23 mouse cellular contexts compared by ENCODE assay signal in genomic region chr2:154313771-154314170, GRCm38 (mm10). TPM values are rescaled to one million over a fixed set of nuclear protein-coding genes. Genes with fewer than 3 reads are reported as not detected.
A peak's percentile ranks its signal among the peaks of the same experiment; 100 is the strongest.
DNase-seq lines count a peak whose midpoint lies in the region; ATAC-seq lines count a peak whose summit lies in the region.
"Not testable (repeated sequence)": the region's sequence is repeated elsewhere in the genome, so short reads cannot be mapped to it uniquely, and the experiment has no call there.
"Had no signal": no experiment of that assay in that cellular context is flagged by ENCODE, and none has a peak within 500 bp of the region (broad histone marks: within the 10 kb centered on the region; RNA-seq: fewer than 3 reads in every experiment).

No protein-coding gene starts in this region.

- peak; percentile 80 for DNase-seq in heart, adult 11 months
- DNase-seq in intestine, embryonic 14.5 days (ENCODE audit: low spot score): peak; percentile 16
- peak; percentile 6 for DNase-seq in lung, postnatal 36 days

- not testable (repeated sequence) for H3K4me1 ChIP-seq in intestine, embryonic 14.5 days (replicated peaks; ENCODE audit: control insufficient read depth, insufficient read depth, low read length); liver, embryonic 16.5 days (ENCODE audit: control insufficient read depth, low read depth, low read length)

- H3K27me3 ChIP-seq in intestine, embryonic 14.5 days (replicated peaks; ENCODE audit: control insufficient read depth, insufficient read depth, low read length); liver, embryonic 16.5 days (ENCODE audit: control insufficient read depth, insufficient read depth, low read depth, low read length): not testable (repeated sequence)

- not testable (repeated sequence) for H3K4me3 ChIP-seq in intestine, embryonic 14.5 days (ENCODE audit: low read depth, low read length); liver, embryonic 16.5 days (ENCODE audit: low read depth, low read length)

- H3K27ac ChIP-seq in intestine, embryonic 14.5 days (ENCODE audit: low read depth); liver, embryonic 16.5 days (ENCODE audit: low read length): not testable (repeated sequence)

- WGBS in intestine, embryonic 14.5 days: 75% methylated on average over 4 of the region's 5 CpGs
- WGBS in liver, embryonic 16.5 days (ENCODE audit: insufficient replicate concordance): 40% methylated on average over 5 of the region's 5 CpGs

- not testable (repeated sequence) for H3K4me2 ChIP-seq in intestine, embryonic 14.5 days (ENCODE audit: low read length); liver, embryonic 16.5 days (ENCODE audit: low read depth, low read length)

- H3K36me3 ChIP-seq in intestine, embryonic 14.5 days (ENCODE audit: control insufficient read depth, insufficient read depth, low read length); liver, embryonic 16.5 days (ENCODE audit: control insufficient read depth, insufficient read depth): not testable (repeated sequence)

- H3K9me3 ChIP-seq in intestine, embryonic 14.5 days (ENCODE audit: control insufficient read depth, low read length); liver, embryonic 16.5 days (replicated peaks; ENCODE audit: control insufficient read depth, low read length): not testable (repeated sequence)

- peak; percentile 85 for ATAC-seq in common myeloid progenitor, adult 5-6 weeks (replicated peaks; ENCODE audit: low read depth, poor library complexity, severe bottlenecking)
- not testable (repeated sequence) for ATAC-seq in intestine, embryonic 14.5 days (replicated peaks; ENCODE audit: low FRiP score, low TSS enrichment, low read depth)
- ATAC-seq in liver, embryonic 16.5 days (ENCODE audit: low read depth): peak; percentile 55
- peak; percentile 99 for ATAC-seq in megakaryocyte progenitor cell, adult 5-6 weeks (replicated peaks; ENCODE audit: poor library complexity)
- ATAC-seq in neutrophil, adult 5-6 weeks (ENCODE audit: extremely low read depth, insufficient number of reproducible peaks, low FRiP score, poor library complexity, severe bottlenecking): peak; percentile 39; the same call in 1 of the 2 replicates

- H3K9ac ChIP-seq in intestine, embryonic 14.5 days (ENCODE audit: low read length); liver, embryonic 16.5 days (ENCODE audit: low read depth, low read length): not testable (repeated sequence)

RNA-seq across cellular contexts. Expression of gene Bpifb9b, which starts 6.7 kb away (rescaled TPM):
- total RNA-seq in common myeloid progenitor, adult 5-6 weeks (2017): not detected in 2 replicates
- polyA plus RNA-seq in intestine, embryonic 14.5 days (2014; fragmentation: Nextera tagmentation; extraction: Ambion mirVana): not detected in 2 replicates
- not detected in 2 replicates for polyA plus RNA-seq in liver, embryonic 16.5 days (2015; fragmentation: Nextera tagmentation; extraction: Ambion mirVana)
- total RNA-seq in megakaryocyte progenitor cell, adult 5-6 weeks (2015): not detected in 2 replicates
- not detected in 2 replicates for total RNA-seq in megakaryocyte progenitor cell, adult 5-6 weeks (2017)
- not detected in 2 replicates for total RNA-seq in neutrophil, adult 5-6 weeks (2017)
- total RNA-seq: adrenal gland, adult 2 months; adrenal gland, postnatal 10 days; adrenal gland, postnatal 25 days; adrenal gland, postnatal 4 days; ES-E14; MEL had no signal
- polyA plus RNA-seq: adrenal gland, adult 2 months; C2C12; cerebellum, adult 2 months; embryonic facial prominence, embryonic 11.5 days; embryonic facial prominence, embryonic 13.5 days; erythroblast, embryonic 14.5 days; forebrain, embryonic 10.5 days; forebrain, embryonic 12.5 days; forebrain, embryonic 14.5 days; forebrain, embryonic 16.5 days had no signal

RNA-seq across cellular contexts. Expression of gene Bpifb9a, which starts 56.1 kb away (rescaled TPM):
- not detected in 2 replicates for total RNA-seq in common myeloid progenitor, adult 5-6 weeks (2017)
- not detected in 2 replicates for polyA plus RNA-seq in intestine, embryonic 14.5 days (2014; fragmentation: Nextera tagmentation; extraction: Ambion mirVana)
- polyA plus RNA-seq in liver, embryonic 16.5 days (2015; fragmentation: Nextera tagmentation; extraction: Ambion mirVana): not detected in 2 replicates
- not detected in 2 replicates for total RNA-seq in megakaryocyte progenitor cell, adult 5-6 weeks (2015)
- total RNA-seq in megakaryocyte progenitor cell, adult 5-6 weeks (2017): not detected in 2 replicates
- total RNA-seq in neutrophil, adult 5-6 weeks (2017): not detected in 2 replicates
- total RNA-seq: adrenal gland, adult 2 months; adrenal gland, postnatal 10 days; adrenal gland, postnatal 25 days; adrenal gland, postnatal 4 days; ES-E14; MEL had no signal
- polyA plus RNA-seq: adrenal gland, adult 2 months; C2C12; cerebellum, adult 2 months; embryonic facial prominence, embryonic 11.5 days; embryonic facial prominence, embryonic 13.5 days; embryonic facial prominence, embryonic 15.5 days; erythroblast, embryonic 14.5 days; forebrain, embryonic 10.5 days; forebrain, embryonic 12.5 days; forebrain, embryonic 14.5 days; forebrain, embryonic 16.5 days had no signal

RNA-seq across cellular contexts. Expression of gene Cdk5rap1, which starts 59.0 kb away (rescaled TPM):
- total RNA-seq in common myeloid progenitor, adult 5-6 weeks (2017): 16.8 and 17.7 TPM in 2 replicates
- 9.5 and 18.0 TPM in 2 replicates for polyA plus RNA-seq in intestine, embryonic 14.5 days (2014; fragmentation: Nextera tagmentation; extraction: Ambion mirVana)
- polyA plus RNA-seq in liver, embryonic 16.5 days (2015; fragmentation: Nextera tagmentation; extraction: Ambion mirVana): 13.3 and 14.9 TPM in 2 replicates
- total RNA-seq in megakaryocyte progenitor cell, adult 5-6 weeks (2015): 12.3 and 15.8 TPM in 2 replicates
- 13.8 and 16.4 TPM in 2 replicates for total RNA-seq in megakaryocyte progenitor cell, adult 5-6 weeks (2017)
- total RNA-seq in neutrophil, adult 5-6 weeks (2017): 9.8 and 10.1 TPM in 2 replicates

Comparison
In these comparisons a context has a peak if more than half of its experiments do, and no peak if none do; other contexts are left out.
1. DNase-seq: peak in every context shown above with its lines; median percentile 80 in heart, adult 11 months; 16 in intestine, embryonic 14.5 days; 6 in lung, postnatal 36 days.